Mouse (Mus musculus) G1E (cell line): ENCODE measurements around the gene Cpne7. TPM values are rescaled to one million over a fixed set of nuclear protein-coding genes. Genes with fewer than 3 reads are reported as not detected.

Experiments used
- ATAC-seq: 2 replicates; pipeline ENCODE4 v1.8.0; 2016; ENCODE audit warnings: mild to moderate bottlenecking; ENCODE audit not compliant: insufficient number of reproducible peaks, poor library complexity, low FRiP score, severe bottlenecking; ENCODE audit errors: extremely low read depth
- DNase-seq: peaks from one replicate; pipeline ENCODE4 v3.0.0; 2012; ENCODE audit warnings: low spot score
- H3K27me3 ChIP-seq: 2 replicates; pipeline ENCODE4 v1.6.1; 2012; ENCODE audit warnings: mild to moderate bottlenecking, low read length, inconsistent platforms; ENCODE audit not compliant: insufficient read depth
- H3K36me3 ChIP-seq: replicated peaks from 2 replicates; pipeline ENCODE3; 2012; ENCODE audit warnings: mild to moderate bottlenecking, inconsistent platforms
- H3K4me1 ChIP-seq: 2 replicates; pipeline ENCODE4 v1.6.1; 2012; ENCODE audit warnings: low read depth, low read length, inconsistent platforms, mixed read lengths; ENCODE audit not compliant: insufficient read depth
- H3K4me3 ChIP-seq: 2 replicates; pipeline ENCODE4 v1.5.1; 2012; ENCODE audit warnings: low read depth, mild to moderate bottlenecking, inconsistent platforms, low read length, moderate library complexity, mixed read lengths
- H3K9me3 ChIP-seq: replicated peaks from 2 replicates; pipeline ENCODE4 v1.6.1; 2012; ENCODE audit warnings: inconsistent platforms
- CTCF ChIP-seq: IDR thresholded peaks from 2 replicates; pipeline ENCODE4 v1.5.1; 2012; ENCODE audit warnings: low read depth, low read length, inconsistent platforms, mixed read lengths
- GATA1 ChIP-seq: IDR thresholded peaks from 2 replicates; pipeline ENCODE4 v1.6.1; 2012; ENCODE audit warnings: borderline replicate concordance, low read length, inconsistent platforms, mixed read lengths
- GATA2 ChIP-seq: IDR thresholded peaks from 2 replicates; pipeline ENCODE4 v1.6.1; 2012; ENCODE audit warnings: low read depth, low read length, inconsistent platforms, borderline replicate concordance
- POLR2AphosphoS5 ChIP-seq: IDR thresholded peaks from 2 replicates; pipeline ENCODE4 v1.6.1; 2012; ENCODE audit warnings: low read depth, low read length, inconsistent platforms; ENCODE audit not compliant: insufficient replicate concordance
- TAL1 ChIP-seq: conservative IDR thresholded peaks from 2 replicates; pipeline ENCODE4 v1.6.1; 2012; ENCODE audit warnings: low read depth, low read length, inconsistent platforms, mixed read lengths
- polyA plus RNA-seq: library from polyadenylated mRNA; stranded (reverse); fragments of >175 nt; gene quantifications from 2 replicates; pipeline ENCODE4 v1.2.3, GENCODE M21; 2012
- total RNA-seq, 2 experiments: library from RNA; stranded (forward) in 1 of 2; stranded (reverse) in 1 of 2; fragments of 200-1000 nt in 1 of 2; fragments of >200 nt in 1 of 2; fragmentation: Nextera tagmentation in 1 of 2; gene quantifications; 2 replicates each; pipeline ENCODE4 v1.2.3; 2014 to 2017

Gene Cpne7
- total and polyA plus RNA-seq, 3 experiments: 3.1 to 11.1 (median 3.6) TPM

GRCm38 (mm10) chr8:123112892-123113291 is 4.3 kb upstream of the Cpne7 start:
- peaks cover 5% of the 10 kb centered on the region; the same call in 1 of the 2 replicates for H3K27me3 ChIP-seq
- ATAC-seq: no peak
- no peaks in the 10 kb centered on the region for H3K9me3 ChIP-seq
- no peaks in the 10 kb centered on the region for H3K36me3 ChIP-seq
- H3K4me1 ChIP-seq: peaks cover 70% of the 10 kb centered on the region
- no peak for DNase-seq
- peak overlapping the region; percentile 3; the same call in 1 of the 2 replicates for H3K4me3 ChIP-seq
- no peak for TF ChIP-seq GATA1
- no peak for TF ChIP-seq CTCF
- no peak for TF ChIP-seq GATA2
- TF ChIP-seq TAL1: no peak
- TF ChIP-seq POLR2AphosphoS5: no peak

- TF ChIP-seq TAL1 (no peak), GATA1 (no peak)
- peak; percentile 33 for DNase-seq
- Histone ChIP-seq H3K4me3 (peak overlapping the region; percentile 55; the same call in 1 of the 2 replicates), H3K4me1 (peaks cover 81% of the 10 kb centered on the region), H3K27me3 (peaks cover 7% of the 10 kb centered on the region), H3K36me3 (peaks cover 2% of the 10 kb centered on the region), H3K9me3 (no peaks in the 10 kb centered on the region)
- ATAC-seq: peak; percentile 5; the same call in 1 of the 2 replicates
Observed at GRCm38 (mm10) chr8:123113908-123114469, 3.2 kb upstream of the Cpne7 start.

GRCm38 (mm10) chr8:123114644-123115043 is 2.5 kb upstream of the Cpne7 start:
- peak overlapping the region; percentile 42; the same call in 1 of the 2 replicates for H3K4me3 ChIP-seq

GRCm38 (mm10) chr8:123117744-123118143 is 570 bp downstream of the Cpne7 start:
- Histone ChIP-seq H3K36me3 (peaks cover 27% of the 10 kb centered on the region), H3K9me3 (no peaks in the 10 kb centered on the region), H3K27me3 (peaks cover 8% of the 10 kb centered on the region), H3K4me1 (peaks cover 69% of the 10 kb centered on the region), H3K4me3 (peak overlapping the region; percentile 79)
- ATAC-seq: no peak
- no peak for DNase-seq
- TF ChIP-seq CTCF (no peak), POLR2AphosphoS5 (no peak), GATA1 (no peak), TAL1 (no peak), GATA2 (no peak)

More at GRCm38 (mm10) chr8:123114644-123115043, 2.5 kb upstream of the Cpne7 start:
- TF ChIP-seq GATA1: no peak
- no peak for TF ChIP-seq CTCF
- no peak for TF ChIP-seq POLR2AphosphoS5
- TF ChIP-seq GATA2: no peak
- no peak; the same call in 1 of the 2 replicates for TF ChIP-seq TAL1
- ATAC-seq: 0 out of 2 replicates have a peak, but pooled peaks have one; percentile 11
- Histone ChIP-seq H3K36me3 (peaks cover 9% of the 10 kb centered on the region), H3K9me3 (no peaks in the 10 kb centered on the region), H3K4me1 (peaks cover 87% of the 10 kb centered on the region), H3K27me3 (peaks cover 8% of the 10 kb centered on the region)
- no peak for DNase-seq

- peaks cover 8% of the 10 kb centered on the region for H3K27me3 ChIP-seq
Observed at GRCm38 (mm10) chr8:123122059-123122458, 4.9 kb downstream of the Cpne7 start.

GRCm38 (mm10) chr8:123122670-123123069 is 5.5 kb downstream of the Cpne7 start:
- Histone ChIP-seq H3K4me1 (peaks cover 51% of the 10 kb centered on the region), H3K4me3 (no peak overlapping the region), H3K36me3 (peaks cover 67% of the 10 kb centered on the region), H3K9me3 (no peaks in the 10 kb centered on the region), H3K27me3 (peaks cover 5% of the 10 kb centered on the region)
- TF ChIP-seq POLR2AphosphoS5 (no peak), GATA2 (no peak), CTCF (no peak)
- ATAC-seq (no peak), DNase-seq (no peak)

More at GRCm38 (mm10) chr8:123122059-123122458, 4.9 kb downstream of the Cpne7 start:
- H3K4me3 ChIP-seq: no peak overlapping the region
- DNase-seq: no peak
- no peaks in the 10 kb centered on the region for H3K9me3 ChIP-seq
- no peak for TF ChIP-seq POLR2AphosphoS5
- TF ChIP-seq CTCF: no peak
- TF ChIP-seq TAL1: no peak
- no peak for TF ChIP-seq GATA2
- TF ChIP-seq GATA1: no peak
- peaks cover 56% of the 10 kb centered on the region for H3K4me1 ChIP-seq
- H3K36me3 ChIP-seq: peaks cover 61% of the 10 kb centered on the region
- ATAC-seq: no peak
